Mouse (Mus musculus) neutrophil, adult 5-6 weeks (primary cell): ENCODE results near the gene Mroh3. TPM values are rescaled to one million over a fixed set of nuclear protein-coding genes. Genes with fewer than 3 reads are reported as not detected.

Experiments
- ATAC-seq: fragments of 151-379, 151-347 bp; 2 replicates; pipeline ENCODE4 v1.8.0; 2017; ENCODE audit warnings: mild to moderate bottlenecking, moderate TSS enrichment; ENCODE audit not compliant: insufficient number of reproducible peaks, poor library complexity, low FRiP score, severe bottlenecking; ENCODE audit errors: extremely low read depth
- total RNA-seq: library from RNA; stranded (forward); fragments of 200-1000 nt; gene quantifications from 2 replicates; pipeline ENCODE4 v1.2.3, GENCODE M21; 2017

The Mroh3 gene
- total RNA-seq, 1 experiment from 2014 or later = not detected

GRCm38 (mm10) chr1:136165436-136165835 is 47.2 kb downstream of the Mroh3 start:
- no peak for ATAC-seq

DNA sequence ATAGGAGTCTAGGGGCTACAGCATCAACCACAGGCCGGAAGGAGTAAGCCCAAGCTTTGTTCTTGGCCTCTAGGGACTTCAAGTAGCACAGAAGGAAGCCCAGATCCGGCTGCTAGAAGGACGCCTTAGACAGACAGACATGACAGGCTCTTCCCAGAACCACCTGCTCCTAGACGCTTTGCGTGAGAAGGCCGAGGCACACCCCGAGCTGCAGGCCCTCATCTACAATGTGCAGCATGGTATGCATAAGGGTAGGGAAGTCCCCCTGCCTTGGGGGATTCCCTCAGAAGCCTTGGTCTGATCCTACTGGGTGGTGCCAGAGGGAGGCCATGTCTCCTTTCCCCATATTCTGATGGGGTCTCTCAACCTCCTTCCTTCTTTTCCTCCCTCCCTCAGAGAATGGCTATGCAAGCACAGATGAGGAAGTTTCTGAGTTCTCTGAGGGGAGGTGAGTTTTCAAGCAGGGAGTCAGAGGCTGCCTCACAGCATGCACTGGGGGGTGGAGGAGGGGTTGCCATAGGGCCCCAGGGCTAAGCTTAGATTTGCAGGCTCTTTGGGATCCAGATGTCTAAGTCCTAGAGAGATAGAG is 51.2 kb downstream of the Mroh3 start:
- ATAC-seq = no peak

GRCm38 (mm10) chr1:136160930-136161329 is 51.7 kb downstream of the Mroh3 start:
- no peak for ATAC-seq

DNA sequence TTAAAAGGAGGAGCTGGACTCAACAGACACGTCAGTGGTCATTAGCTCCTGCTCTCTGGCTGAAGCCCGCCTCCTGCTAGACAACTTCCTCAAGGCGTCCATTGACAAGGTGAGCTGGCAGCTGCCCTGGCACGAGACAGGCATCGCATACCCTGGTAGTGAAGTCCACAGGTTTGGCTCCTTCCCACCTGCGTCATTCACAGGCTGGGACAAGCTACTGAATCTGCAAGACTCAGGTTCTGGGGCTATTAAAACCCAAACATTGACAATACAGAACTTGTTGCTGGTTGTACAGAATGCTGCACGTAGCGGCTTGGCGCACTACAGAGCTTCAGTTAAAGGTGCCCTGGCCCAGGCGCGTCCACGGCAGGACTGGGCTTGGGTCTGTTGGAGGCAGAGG is 52.3 kb downstream of the Mroh3 start:
- ATAC-seq = no peak

GRCm38 (mm10) chr1:136159830-136160229 is 52.8 kb downstream of the Mroh3 start:
- ATAC-seq = no peak

DNA sequence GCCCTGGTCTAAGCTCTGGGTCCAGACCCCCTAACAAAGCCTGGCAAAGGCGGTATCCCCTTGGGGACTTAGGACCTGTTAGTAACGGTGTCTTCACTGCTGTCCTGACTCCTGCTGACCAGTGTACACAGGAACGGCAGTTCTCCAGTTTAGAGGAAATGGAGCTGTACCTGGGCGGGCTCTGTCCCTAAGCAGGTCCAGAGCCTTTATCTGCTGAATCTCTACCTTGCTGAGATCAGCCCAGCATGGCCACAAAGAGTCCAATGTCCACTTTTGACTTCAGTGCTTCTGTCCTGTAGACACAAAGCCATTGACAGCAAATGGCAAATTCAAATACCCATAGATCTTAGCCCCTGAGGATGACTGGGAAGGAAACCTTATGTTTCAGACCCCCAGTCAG is 55.7 kb downstream of the Mroh3 start:
- ATAC-seq = no peak

DNA sequence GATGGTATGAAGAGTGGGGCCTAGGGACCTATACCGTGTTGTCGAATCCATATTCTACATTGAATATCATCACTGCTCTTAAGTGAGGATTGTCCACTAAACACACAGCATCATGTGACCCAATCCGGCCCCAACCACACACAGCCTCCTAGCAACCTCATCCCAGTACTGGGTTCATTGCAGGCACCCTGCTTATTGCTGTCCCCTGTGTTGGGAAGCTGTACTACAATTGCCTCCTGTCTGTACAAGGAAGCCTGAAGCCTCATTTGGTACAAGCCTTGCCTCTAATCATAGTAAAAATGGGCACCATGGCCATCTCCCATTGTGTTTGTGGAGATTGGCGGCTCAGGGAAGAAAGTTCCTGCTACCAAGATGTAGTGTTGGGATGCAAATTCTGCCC is 56.3 kb downstream of the Mroh3 start:
- no peak for ATAC-seq

- ATAC-seq = no peak
Observed at GRCm38 (mm10) chr1:136151371-136151770, 61.3 kb downstream of the Mroh3 start.

DNA sequence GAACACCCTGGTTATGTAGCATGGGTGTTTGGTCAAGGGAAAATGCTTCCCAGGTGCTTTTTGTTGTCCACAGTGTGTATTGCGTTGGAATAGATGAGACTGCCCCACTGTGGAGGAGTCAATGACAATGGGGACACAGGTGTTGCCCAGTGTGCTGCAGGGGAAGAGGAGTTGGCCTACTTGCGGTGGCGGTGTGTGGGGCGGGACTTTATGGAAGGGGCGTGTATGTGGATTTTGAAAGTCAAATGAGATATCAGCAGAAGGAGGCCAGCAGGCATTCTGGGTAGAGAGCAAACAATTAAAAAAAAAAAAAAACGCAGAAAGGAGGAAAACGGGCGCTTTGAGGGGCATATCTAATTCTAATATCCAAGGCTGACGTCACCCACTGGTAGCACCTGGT is 62.9 kb downstream of the Mroh3 start:
- ATAC-seq = no peak

DNA sequence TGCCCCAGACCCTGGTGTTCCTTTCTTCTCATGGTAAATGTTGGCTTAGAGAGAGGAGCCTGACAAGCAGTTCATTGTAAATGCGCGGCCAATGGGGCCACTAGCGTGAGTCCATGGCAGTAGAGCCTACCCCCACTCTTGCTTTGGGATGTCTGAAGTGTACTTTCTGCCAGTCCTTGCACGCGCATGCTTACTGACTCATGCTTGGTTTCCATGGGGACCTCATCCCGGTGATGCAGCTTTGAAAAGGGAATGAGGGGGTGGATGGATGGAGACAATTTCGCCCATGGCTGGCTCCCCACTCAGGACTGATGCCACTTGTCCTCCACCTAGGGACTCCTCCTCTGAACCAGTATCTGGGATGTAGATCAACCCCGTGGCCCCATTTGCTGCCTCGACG is 69.1 kb downstream of the Mroh3 start:
- no peak for ATAC-seq

DNA sequence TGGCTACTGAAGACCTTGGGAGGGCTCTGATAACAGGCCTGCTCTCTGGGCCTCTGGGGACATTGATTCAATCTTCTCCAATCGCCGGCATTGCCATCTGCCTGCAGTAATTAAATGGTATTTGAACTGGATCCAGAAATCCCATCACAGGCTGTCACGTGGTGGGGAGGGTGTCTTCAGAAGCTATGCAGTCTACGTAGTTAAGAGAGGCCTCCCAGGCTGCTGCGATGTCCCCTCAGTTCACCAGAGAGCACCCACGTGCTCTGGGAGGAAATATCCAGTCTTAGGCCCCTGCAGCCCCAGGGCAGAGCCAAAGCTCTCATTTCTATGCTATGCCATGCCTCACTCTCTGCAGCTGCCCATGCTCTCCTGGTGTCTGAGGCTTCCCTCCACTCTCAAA is 70.3 kb downstream of the Mroh3 start:
- ATAC-seq = no peak

GRCm38 (mm10) chr1:136141176-136141950 is 71.3 kb downstream of the Mroh3 start:
- peak; percentile 43 for ATAC-seq

DNA sequence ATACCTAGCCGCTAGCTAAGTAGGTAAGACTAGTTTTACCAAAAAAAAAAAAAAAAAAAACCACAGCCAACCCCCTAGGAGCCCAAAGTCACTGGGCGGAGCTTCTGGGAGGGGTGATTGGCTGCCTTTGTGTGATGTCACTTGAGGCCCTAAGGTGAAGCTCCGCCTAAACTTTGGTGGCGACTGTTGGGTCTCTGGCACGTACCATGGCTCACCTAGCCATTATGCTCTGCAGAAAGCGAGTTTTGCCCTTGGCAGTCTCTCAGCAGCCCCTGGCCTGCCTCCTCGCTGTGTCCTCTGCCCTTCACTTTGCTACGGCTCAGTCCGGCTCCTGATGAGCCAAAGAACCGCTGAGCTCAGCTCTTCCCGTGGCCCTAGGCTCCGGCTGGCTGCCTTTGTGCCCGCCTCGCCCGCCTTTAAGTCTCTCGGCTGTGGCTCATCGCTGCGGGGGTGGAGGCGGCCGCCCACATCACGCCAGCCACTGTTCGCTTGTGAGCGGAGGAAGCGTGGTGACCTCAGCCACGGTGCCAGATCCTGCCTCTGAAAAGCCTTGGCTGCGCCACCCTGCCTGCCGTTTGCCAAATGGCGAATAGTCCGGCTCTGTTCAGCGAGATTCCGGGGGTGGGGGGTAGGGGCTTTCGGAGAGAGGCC is 72.5 kb downstream of the Mroh3 start:
- ATAC-seq = peak; percentile 62

DNA sequence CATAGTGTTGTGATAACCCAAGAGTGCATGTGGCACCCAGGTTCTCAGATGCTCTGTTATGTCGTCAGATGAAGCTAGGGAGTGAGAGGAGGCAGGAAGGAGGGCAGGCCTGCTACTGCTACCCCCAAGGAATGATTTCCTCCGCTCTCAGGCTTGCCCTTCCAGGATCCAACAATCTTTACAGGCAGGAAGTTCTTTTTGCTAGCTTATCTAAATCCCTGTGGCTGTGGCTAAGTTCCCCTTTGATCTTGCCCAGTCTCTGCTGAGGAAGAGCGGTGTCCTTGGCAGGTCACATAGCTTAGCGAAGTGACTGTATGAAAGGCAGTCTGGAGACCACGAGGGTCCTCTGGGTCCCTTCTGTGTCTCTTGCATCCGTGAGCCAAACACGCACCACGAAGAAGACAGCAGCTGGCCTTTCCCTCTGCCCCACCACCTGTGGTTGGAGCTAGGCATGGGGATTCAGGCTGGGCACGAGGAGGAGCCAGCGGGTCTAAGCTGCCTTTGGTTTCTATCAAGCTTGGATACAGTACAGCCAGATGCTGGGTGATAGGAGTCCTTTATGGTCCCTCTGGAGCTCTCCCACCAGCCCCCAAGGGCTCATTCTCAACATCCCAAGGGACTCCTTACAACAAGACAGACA is 74.3 kb downstream of the Mroh3 start:
- ATAC-seq = no peak

GRCm38 (mm10) chr1:136137575-136137974 is 75.1 kb downstream of the Mroh3 start:
- ATAC-seq = no peak

- ATAC-seq = no peak
Observed at GRCm38 (mm10) chr1:136137071-136137531, 75.5 kb downstream of the Mroh3 start.

GRCm38 (mm10) chr1:136136547-136136946 is 76.1 kb downstream of the Mroh3 start:
- no peak for ATAC-seq

DNA sequence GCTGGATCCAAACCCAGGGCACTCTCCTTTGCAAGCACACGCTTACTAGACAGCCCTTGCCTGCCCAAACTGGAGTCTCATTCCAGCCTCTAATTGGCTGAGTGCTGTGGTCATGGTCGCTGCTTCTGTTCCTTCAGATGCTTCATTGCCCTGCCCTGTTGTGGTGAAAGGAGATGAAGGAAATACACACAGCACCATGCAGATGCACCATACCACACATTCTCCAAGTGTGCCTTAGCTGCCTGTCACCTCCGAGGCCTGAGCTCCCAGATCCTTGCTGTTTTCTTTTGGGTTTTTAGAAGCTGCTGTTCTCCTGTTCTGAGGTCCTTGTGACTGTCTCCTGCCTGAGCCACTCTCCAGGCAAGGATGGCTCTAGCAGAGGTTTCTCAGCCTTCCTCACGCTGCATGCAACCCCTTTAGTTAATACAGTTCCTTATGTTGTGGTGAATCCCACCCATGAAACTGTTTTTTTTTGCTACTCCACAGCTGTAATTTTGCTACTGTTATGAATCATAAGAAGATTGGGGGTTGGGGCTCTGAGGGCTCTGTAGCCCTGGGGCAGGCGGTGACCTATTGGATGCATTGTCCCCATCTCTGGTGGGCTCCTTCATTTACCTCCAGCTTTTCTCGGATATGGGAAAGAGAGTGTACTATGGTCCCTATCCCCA is 76.7 kb downstream of the Mroh3 start:
- ATAC-seq = no peak

- peak; percentile 71 for ATAC-seq
Observed at GRCm38 (mm10) chr1:136135046-136135445, 77.6 kb downstream of the Mroh3 start.
